Mouse (Mus musculus): ENCODE data around the gene Rxfp4. TPM values are rescaled to one million over a fixed set of nuclear protein-coding genes. Genes with fewer than 3 reads are reported as not detected.

The Rxfp4 gene
- not detected in 2 replicates for polyA plus RNA-seq (2015; fragmentation: Nextera tagmentation; extraction: Ambion mirVana)

DNA sequence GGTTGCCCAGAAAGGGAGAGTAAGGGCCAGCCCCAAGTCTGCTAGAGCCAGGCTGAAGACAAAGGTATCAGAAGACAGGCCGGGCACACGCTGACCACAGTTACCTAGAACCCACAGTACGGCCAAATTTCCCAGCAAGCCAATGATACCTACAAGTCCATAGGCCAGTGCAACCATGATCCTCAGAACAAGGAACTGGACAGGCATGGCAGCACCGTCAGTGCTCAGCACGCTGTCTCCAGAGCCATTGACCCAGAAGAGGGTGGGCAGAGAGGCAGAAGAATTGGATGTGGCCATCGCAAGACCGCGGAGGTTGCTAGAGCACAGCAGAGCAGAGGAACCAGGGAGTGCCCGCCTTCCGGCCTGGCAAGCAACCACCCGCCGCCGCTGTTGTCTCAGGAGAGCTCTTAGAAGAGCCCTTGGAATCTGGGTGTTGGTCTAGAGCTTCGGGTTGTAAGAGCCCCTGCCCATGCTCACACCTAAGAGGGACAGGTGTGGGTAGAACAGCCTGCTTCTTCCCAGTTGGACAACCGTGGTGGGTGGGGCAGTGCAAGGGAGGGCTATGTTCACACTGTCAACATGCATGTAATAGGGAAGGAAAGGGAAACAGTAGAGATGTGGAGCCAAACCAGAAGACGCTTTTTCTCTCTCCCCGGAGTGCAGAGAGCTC, at the start of gene Rxfp4:
Gene Rxfp4 (minus strand): TSS at position 297 of the 670 bp plus-strand sequence.

DNA sequence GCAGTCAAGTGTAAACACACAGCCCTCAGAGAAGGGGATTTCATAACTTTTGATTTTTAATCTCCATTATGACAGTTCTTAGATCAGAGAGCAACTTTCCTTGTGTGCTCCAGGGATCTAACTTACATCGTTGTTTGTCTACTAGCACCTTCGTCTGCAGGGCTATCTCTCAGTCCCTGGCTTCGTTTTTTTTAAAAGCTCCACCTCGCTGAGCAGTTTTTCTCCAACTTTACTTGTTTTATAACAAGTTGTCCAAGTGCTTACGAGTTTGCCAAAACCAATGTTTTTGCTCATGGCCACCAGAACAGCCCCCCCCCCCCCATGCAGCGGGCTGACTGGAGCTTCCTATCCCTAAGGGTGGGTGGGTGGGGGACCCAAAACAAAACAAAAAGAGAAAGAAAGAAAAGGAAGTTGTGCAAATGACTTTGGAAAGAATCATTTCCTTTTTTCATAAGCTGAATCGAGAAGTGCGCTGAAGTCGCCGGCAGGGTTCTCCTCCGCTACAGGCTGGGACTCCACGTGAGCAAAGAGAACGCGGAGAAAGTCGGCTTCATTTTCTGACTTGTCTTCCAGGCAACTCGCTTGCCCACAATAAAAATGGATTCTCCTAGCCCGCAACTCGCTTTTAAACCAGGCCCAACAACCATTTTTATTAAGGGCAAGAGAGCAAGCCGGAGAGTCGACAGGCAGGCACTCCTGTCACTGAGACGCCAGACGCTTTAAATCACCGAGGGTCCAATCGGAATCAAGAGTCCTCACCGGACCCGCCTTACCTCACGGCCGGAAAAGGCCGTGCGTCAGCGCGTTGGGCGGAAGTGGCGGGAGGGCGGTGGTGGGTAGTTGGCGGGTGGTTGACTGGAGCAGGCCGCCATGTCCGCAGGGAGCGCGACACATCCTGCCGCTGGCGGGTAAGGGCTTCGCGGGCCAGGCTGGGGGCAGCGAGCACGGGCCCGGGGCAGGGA, 32.3 kb upstream of the Rxfp4 start, which contains the start of gene Khdc4:
Gene Khdc4 (plus strand): TSS at position 824 of the 962 bp plus-strand sequence.

DNA sequence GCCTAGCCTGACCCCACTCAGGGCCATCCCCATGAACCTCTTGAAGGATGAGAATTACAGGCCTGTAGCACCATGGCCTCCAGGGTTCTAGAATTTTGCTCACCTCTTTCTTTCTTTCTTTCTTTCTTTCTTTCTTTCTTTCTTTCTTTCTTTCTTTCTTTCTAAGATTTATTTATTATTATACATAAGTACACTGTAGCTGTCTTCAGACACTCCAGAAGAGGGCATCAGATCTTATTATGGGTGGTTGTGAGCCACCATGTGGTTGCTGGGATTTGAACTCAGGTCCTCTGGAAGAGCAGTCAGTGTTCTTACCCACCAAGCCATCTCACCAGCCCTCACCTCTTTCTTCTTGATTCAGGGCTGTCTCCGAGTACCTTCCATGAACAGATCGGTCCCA, 47.3 kb downstream of the Rxfp4 start, which contains the start of gene Arhgef2:
Gene Arhgef2 (plus strand): TSS at position 301 of the 400 bp plus-strand sequence.

Other genes starting within 250 kb of the Rxfp4 start
- 130 and 143 TPM in 2 replicates for gene Pmf1, start 242.8 kb downstream of the Rxfp4 start, polyA plus RNA-seq (2015; fragmentation: Nextera tagmentation; extraction: Ambion mirVana)
- gene Slc25a44, start 228.0 kb downstream of the Rxfp4 start, polyA plus RNA-seq (2015; fragmentation: Nextera tagmentation; extraction: Ambion mirVana): 11.0 and 12.1 TPM in 2 replicates
- 15.6 and 16.4 TPM in 2 replicates for gene Sema4a, start 192.0 kb downstream of the Rxfp4 start, polyA plus RNA-seq (2015; fragmentation: Nextera tagmentation; extraction: Ambion mirVana)
- gene Lmna, start 143.2 kb downstream of the Rxfp4 start, polyA plus RNA-seq (2015; fragmentation: Nextera tagmentation; extraction: Ambion mirVana): 161 and 176 TPM in 2 replicates
- gene Mex3a, start 120.7 kb downstream of the Rxfp4 start, polyA plus RNA-seq (2015; fragmentation: Nextera tagmentation; extraction: Ambion mirVana): 2.4 and 3.2 TPM in 2 replicates
- 0.28 and 0.63 TPM in 2 replicates for gene Rab25, start 104.8 kb downstream of the Rxfp4 start, polyA plus RNA-seq (2015; fragmentation: Nextera tagmentation; extraction: Ambion mirVana)
- 105 and 113 TPM in 2 replicates for gene Lamtor2, start 100.1 kb downstream of the Rxfp4 start, polyA plus RNA-seq (2015; fragmentation: Nextera tagmentation; extraction: Ambion mirVana)
- 15.9 and 16.0 TPM in 2 replicates for gene Ubqln4, start 99.4 kb downstream of the Rxfp4 start, polyA plus RNA-seq (2015; fragmentation: Nextera tagmentation; extraction: Ambion mirVana)
- gene Ssr2, start 77.3 kb downstream of the Rxfp4 start, polyA plus RNA-seq (2015; fragmentation: Nextera tagmentation; extraction: Ambion mirVana): 148 and 161 TPM in 2 replicates
- gene Arhgef2, start 47.2 kb downstream of the Rxfp4 start, polyA plus RNA-seq (2015; fragmentation: Nextera tagmentation; extraction: Ambion mirVana): 34.8 and 51.4 TPM in 2 replicates
- gene Khdc4, start 32.7 kb upstream of the Rxfp4 start, polyA plus RNA-seq (2015; fragmentation: Nextera tagmentation; extraction: Ambion mirVana): 34.2 and 39.9 TPM in 2 replicates
- 44.7 and 51.9 TPM in 2 replicates for gene Rit1, start 63.7 kb upstream of the Rxfp4 start, polyA plus RNA-seq (2015; fragmentation: Nextera tagmentation; extraction: Ambion mirVana)
- gene Syt11, start 122.0 kb upstream of the Rxfp4 start, polyA plus RNA-seq (2015; fragmentation: Nextera tagmentation; extraction: Ambion mirVana): 0.59 and 1.4 TPM in 2 replicates
- 4.6 TPM in 2 replicates for gene Gon4l, start 182.1 kb upstream of the Rxfp4 start, polyA plus RNA-seq (2015; fragmentation: Nextera tagmentation; extraction: Ambion mirVana)